Mouse (Mus musculus) frontal cortex, adult (tissue): ENCODE measurements around the gene Brdt.
"Not testable (repeated sequence)": the region's sequence is repeated elsewhere in the genome, so short reads cannot be mapped to it uniquely, and the experiment has no call there.

Experiments
- ATAC-seq: cut with Nextera tagmentation; 2 replicates; pipeline ENCODE4 v1.9.2; 2017; ENCODE audit warnings: mild to moderate bottlenecking, moderate library complexity, mixed read lengths; ENCODE audit not compliant: low TSS enrichment

Brdt gene

DNA sequence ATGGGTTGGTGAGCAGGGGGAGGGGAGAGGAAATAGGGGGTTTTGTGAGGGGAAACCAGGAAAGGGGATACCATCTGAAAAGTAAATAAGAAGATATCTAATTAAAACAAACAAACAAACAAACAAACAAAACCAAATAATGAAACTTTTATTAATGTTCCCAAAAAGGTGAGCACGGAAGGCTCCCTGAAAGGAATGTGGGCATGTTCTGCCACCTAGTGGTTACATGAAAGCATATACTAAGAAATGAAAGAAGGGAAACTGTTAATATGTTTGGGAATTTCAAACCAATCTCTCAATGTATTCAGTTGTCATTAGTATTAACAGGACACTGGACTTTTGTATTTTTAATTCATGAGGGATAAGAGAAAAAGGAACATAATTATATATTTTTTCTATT, 10.3 kb upstream of the Brdt start:
- no peak for ATAC-seq

DNA sequence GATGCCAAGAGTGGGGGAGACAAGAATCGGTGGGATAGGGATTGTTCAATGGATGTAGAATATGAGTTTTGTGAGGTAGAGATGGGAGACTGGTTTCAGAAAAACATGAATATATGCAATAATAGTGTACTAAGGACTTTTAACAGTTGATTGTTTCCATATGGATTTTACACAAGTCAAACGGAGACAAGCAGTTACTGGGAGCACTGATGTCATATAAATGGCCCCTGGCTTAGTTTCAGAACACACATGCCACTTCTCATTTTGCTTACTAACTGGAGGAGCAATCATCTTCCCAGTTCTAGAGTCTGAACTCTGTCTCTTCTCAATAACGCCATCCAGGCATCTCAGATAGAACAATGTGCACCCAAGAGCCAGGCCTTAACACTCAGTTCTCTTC, 9.4 kb downstream of the Brdt start:
- ATAC-seq, result no peak

DNA sequence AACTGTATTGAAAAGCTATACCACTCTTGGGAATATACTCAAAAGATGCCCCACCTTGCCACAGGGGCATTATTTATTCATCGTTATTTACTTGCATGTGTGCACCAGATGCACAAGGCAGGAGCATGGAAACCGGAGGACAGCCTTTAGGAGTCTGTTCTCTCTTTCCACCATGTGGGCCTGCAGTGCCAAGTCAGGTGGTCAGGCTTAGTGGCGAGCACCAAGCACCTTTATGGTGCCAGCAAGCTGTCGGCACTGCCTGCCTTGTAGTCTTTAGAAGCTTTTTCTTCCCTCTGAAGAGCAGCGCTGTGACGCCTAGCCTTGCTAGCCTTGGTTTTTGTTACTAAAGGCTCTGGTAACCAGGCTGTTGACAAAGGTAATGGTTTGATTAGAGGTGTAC, 11.9 kb downstream of the Brdt start:
- no peak for ATAC-seq

DNA sequence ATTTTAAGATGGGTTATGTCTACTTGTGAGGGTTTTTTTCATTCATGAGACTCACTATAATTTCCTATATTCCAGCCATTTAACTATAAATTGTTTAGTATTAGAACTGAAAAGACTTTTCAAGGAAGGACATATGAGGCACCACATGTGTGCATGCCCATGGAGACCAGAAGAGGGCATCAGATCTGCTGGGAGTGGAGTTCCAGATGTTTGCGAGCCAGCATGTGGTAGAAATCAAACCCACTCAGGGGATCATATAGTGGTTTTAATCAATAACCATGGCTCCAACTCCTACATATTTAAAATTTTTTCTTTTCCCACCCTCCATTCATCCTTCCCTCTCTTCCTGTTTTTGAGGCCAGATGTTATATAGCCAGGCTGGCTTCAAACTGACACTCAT, 15.3 kb downstream of the Brdt start:
- ATAC-seq, result no peak

DNA sequence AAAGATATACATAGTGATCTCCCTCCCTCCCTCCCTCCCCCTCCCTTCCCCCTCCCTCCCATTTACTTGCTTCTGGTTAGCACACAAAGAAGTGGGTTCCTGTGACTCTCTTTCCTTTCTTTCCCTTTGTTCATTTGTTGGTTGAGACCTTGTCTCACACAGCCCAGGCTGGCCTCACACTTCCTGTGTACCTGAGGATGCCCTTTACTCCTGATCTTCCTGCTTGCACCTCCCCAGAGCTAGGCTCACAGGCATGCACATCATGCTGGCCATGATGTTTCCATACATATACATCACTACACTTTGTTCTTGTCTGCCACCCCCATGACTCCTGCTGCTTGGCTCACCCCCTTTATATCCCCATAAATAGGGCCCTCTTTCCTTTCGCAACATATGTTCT, 21.6 kb downstream of the Brdt start:
- ATAC-seq, result peak; percentile 55; the same call in 1 of the 2 replicates

DNA sequence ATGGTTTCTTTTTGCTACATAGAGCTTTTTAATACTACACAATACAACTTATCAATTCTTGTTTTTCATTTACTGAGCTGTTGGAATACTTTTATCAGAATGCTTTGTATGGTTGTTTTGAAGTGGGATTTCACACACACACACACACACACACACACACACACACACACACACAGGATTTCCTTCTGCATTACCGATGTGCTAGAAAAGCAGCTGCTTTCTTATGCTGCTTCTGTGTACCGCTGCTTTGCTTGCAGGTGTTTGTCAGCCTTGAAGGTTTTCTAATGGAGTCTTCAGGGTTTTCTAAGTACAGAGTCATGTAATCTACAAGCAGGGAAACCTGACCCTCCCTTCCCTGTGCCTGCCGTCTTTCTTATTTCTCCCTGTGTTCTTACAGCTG, 23.0 kb downstream of the Brdt start:
- no peak for ATAC-seq

DNA sequence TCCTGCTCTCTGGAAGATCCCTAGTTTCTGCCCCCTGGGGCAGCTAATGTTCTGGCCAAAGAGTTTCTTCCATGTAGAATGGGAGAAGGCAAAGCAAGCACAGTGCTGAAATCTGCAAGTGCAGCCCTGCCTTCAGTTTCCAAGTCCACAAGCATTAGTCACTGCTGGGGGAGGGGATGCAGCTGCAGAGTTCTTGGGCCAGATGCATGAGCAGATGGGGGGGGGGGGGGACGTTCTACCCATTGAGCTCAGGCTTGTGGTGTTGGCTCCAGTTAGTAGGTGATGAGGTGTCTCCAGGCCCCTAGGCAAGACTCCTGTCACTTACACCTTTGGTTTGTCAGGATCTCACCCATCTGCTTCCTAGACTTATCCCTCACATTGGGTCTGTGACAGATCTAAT, 24.8 kb downstream of the Brdt start:
- ATAC-seq, result peak; percentile 27

DNA sequence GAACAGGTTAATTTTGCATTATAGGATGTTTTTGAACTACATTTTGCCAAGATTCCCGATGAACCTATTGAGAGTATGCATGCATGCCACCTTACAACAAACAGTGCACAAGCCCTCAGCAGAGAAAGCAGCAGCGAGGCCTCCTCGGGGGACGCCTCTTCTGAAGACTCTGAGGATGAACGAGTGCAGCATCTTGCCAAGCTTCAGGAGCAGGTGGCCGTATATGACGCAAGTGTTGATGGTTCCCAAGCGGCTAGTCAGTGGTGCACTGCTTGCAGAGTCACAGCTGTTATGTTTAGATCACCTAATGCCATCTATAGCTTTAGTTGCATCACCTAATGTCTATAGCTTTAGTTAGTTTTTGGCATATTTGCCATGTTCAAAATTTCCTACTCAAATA, 26.8 kb downstream of the Brdt start:
- no peak for ATAC-seq

DNA sequence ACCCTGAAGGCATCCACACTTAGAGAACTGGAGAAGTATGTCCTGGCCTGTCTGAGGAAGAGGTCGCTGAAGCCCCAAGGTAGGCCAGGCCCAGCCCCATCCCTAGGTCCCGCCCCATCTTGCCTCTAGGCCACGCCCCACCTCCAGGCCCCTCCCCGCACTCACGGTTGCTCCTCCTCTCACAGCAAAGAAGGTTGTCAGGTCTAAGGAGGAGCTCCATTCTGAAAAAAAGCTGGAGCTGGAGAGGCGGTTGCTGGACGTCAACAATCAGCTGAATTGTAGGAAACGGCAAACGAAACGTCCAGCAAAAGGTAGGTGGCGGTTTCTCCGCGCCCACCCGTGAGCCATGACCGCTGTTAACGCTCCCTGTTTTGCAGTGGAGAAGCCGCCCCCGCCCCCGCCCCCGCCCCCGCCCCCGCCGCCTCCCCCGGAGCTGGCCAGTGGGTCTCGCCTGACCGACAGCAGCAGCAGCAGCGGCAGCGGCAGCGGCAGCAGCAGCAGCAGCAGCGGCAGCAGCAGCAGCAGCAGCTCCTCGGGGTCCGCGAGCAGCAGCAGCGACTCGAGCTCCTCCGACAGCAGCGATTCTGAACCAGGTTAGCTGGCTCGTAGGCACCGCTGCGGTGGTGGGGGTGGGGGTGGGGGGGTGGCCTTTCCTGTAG, 28.6 kb downstream of the Brdt start:
- ATAC-seq, result peak; percentile 99

DNA sequence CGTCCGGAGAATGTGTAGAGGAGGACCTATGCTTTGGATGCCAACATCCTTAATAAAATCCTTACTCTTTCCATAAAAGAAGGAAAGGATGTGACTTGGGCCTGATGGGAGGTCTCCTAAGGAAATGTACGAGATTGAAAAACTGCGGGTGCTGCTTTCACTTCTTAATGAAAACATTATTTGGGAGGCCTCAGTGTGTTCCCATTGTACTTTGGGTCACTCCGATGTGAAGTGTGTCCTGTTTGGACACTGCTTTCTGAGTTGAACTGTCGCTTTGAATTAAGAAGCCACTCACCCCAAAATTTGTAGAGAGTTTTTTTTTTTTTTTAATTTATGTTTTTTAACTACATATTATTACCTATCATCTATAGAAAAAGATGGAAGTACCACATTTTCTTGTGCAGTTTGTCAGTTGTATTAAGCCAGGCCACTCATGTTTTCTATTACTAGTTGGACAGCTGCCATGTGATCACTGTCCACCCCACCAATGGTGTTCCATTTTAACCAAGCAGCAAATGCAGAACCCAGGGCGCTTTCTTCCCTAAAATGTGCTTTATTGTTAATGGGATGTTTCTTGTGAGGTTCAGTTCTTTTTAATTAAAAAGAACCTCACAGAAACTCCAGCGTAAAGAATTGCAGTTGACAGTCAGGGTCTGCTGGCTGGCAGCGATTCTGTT, 29.2 kb downstream of the Brdt start:
- ATAC-seq, result no peak

DNA sequence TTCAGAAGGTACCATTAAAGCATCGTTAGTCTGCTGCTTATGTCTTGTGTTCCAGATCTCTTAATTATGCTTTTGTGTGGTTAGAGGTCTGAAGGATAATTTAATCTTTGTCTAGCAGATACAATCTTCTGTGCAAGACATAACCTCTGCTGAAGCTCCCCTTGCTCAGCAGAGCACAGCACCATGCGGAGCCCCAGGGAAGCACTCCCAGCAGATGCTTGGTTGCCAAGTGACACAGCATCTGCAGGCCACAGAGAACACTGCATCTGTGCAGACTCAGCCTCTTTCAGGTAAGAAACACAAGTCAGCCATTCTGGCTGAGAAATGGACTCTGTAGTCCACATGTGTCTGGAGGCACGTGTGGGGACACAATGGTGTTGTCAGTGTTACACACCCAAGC, 39.1 kb downstream of the Brdt start:
- ATAC-seq, result no peak

DNA sequence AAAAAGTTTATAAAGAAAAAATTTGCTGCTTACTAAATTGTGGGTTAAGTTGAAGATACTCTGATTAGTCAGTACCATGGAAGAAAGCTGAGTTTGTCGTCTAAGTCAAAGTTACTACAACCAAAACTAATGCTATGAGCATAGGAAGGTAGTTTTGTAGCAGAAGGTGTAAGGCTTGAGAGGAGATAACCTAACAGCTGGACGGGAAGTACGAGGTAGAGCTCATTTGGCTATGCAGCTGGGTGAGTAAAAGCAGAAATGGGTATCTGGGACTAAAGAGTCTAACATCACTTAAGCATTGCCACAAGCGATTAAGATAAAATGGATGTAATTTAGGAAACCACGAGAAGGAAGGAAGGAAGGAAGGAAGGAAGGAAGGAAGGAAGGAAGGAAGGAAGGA, 40.4 kb downstream of the Brdt start:
- ATAC-seq, result no peak

DNA sequence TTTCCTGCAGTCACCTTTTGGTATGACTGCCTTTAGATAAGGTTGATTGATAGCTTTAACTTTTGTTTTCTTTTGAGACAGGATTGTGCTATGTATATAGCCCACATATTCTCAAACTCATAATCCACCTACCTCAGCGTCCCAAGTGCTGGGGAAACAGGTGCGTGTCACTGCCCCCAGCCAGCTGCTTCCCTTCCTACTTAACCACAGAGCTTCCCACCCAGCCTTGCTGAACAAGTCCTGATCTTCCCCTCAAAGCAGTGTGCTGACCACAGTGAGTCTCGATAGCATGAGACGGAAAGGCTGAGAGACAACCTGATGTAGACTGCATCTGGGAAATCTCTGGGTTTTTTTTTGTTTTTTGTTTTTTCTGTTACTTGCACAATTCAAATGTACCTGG, 42.3 kb downstream of the Brdt start:
- ATAC-seq, result no peak

DNA sequence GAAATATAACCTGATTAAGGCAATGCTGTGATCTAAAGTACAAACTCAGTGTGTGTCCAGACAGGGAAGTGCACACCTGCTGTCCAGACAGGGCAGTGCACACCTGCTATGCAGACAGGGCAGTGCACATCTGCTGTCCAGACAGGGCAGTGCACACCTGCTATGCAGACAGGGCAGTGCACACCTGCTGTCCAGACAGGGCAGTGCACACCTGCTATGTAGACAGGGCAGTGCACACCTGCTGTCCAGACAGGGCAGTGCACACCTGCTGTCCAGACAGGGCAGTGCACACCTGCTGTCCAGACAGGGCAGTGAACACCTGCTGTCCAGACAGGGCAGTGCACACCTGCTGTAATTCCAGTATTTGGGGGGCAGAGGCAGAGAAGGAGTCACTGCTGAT, 55.5 kb downstream of the Brdt start:
- not testable (repeated sequence) for ATAC-seq

DNA sequence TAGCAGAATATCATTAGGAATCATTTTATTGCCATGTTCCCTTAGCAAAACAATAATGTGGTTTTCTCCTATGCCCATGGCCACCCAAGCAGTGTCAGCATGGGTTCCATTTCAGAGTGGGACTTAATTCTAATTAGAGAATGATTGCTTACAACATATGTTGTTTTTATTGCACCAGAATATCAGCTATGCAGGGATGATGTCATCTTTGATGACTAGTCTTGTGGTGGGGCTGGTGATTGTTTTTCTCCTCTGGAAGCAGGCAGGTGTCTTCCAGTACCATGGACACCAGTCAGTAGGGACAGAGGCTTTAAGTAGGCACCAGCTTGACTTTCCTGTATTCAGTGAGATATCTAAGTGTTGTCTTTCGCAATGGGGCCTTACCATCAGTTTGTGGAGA, 56.8 kb downstream of the Brdt start:
- ATAC-seq, result no peak

DNA sequence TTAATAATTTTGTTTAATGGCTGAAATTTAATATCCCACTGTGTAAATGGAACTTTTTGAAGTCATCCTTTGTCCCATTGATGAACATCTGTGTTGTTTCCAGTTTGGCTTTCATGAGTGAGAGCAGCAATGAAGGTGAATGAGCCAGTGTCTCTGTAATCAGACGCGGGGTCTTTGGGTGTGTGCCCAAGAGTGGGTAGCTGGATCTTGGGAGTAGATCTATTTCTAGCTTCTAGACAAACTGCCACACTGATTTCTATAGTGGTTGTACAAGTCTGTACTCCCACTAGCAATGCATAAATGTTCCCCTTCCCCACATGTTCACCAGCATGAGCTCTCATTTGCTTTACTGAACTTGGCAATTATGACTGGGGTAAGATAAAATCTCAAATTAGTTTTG, 58.4 kb downstream of the Brdt start:
- ATAC-seq, result no peak

DNA sequence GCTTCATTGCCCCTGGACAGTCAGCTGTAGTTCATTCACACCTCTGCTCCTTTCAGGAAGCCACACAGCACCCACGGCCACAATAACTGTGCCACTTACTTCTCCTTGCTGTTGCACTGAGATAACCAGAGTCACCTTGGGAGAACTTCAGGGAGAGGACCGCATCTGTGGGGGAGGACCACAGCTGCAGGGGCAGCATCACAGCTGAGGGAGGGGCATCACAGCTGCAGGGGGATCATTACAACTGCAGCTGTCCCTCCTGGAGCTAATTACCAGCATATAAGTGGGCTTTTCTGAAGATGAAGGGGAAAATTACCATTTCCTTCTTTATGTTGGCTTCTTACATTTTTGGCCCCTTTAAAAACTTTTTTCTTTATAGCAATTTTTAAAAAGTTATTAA, 63.5 kb downstream of the Brdt start:
- no peak for ATAC-seq

DNA sequence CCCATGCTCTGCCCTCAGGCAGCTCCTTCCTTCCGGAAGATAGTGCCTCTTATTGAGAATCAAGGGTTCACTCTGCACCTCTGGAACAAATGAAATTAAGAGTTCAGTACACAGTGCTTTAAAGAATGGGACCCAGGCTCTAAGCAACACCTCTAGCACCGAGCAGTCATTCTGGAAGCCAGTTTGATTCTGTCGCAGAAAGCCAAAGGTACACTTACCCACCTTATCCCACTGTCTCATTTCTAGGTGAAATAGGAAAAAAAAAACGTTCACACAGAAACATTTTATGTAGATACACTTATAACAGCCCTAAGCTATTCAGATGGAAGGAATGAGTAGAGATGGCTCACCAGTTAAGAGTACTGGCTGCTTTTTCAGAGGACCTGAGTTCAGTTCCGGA, 71.5 kb downstream of the Brdt start, which contains the start of gene Ephx4:
Ephx4 (plus strand) TSS at position 301 of the 400 bp plus-strand sequence.
- no peak for ATAC-seq

DNA sequence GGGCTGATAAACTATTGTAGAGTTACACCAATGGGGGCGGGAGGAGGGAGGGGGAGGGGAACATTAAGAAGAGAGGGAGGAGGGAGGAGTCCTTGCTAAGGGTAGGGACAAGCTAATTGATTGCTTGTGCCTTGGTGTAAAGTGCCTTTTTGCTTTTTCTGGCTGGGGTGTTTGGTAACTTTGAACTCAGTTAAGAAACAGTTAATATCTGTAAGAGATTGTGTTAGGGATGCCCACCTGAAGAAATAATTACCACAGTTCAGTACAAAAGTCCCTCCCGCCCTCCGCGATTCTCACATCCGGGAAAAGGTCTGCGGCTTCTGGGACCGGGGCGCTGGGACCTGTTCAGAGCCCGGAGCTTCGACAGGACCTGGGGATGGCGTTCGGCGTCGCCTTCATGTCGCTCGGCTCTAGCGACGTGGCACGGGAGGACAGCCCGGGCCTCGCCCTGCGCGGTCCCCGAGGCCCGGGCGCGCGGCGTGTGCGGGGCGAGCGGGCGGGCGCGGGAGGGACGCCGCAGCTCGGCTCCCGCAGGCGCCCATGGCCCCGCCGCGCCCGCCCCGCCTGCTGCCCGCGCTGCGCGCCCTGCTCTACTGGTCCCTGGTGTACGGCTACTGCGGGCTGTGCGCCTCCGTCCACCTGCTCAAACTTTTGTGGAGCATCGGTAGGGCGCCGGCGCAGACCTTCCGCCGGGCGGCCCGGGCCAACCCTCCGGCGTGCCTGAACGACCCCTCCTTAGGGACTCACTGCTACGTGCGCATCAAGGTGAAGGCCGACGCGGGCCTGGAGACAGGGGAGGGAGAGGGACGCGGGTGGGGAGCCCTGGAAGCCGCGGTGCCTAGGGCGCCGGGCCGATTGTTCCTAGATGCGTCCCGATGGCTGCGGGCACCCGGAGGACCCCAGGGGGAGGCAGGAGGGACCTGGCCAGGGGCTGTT, 72.3 kb downstream of the Brdt start:
- peak; percentile 21 for ATAC-seq

DNA sequence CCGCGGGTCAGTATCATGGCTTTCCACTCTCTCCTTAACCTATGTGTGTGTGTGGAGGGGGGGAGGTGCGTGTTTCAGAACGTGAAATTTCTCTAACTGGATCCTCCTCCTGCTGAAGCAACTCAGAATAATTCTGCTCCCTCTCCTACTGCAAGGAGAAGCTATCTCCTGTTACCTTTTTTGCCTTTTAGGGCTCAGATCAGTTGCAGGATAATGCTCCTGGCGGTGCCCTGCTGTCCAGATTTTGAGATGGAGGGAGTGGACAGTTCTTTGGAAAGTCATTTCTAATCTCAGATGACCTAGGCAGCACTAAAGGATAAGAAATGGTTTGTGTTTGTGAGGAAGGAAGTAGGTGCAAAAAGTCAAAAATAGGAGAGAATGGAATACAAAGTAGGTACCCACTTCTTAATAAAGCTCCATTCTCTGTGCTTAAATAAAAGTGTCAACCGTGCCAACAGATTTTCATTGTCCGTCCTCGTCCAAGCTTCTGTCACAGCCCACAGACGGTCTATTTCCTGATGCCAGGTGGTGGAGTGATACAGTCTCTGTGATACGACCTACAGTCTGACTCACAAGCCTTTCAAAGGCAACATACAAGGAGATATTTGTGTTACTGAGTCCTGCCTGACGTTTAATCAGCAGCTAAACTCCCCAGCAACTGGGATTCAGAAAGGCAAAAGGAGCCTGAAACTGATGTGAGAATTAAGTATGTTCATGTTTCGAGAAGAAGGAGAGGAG, 73.2 kb downstream of the Brdt start:
- ATAC-seq, result peak; percentile 51

DNA sequence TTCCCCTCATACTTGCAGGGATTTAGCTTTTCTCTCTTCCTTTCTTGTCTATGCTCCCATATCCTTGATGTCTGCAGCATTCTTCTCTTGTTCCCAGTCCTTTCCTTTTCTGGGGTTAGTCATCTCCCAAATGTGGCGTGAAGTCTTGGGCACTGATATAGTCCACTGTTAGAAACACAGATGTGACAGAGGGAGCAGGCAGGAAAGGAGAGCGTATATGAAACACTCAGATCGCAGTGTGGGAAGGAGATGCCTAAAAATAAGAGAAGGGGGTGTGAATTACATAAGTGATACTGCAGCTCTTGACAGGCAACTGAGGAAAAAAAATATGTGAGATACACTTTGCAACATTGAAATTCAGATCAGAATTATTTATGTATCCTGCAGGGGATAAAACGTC, 74.4 kb downstream of the Brdt start:
- peak; percentile 76 for ATAC-seq

DNA sequence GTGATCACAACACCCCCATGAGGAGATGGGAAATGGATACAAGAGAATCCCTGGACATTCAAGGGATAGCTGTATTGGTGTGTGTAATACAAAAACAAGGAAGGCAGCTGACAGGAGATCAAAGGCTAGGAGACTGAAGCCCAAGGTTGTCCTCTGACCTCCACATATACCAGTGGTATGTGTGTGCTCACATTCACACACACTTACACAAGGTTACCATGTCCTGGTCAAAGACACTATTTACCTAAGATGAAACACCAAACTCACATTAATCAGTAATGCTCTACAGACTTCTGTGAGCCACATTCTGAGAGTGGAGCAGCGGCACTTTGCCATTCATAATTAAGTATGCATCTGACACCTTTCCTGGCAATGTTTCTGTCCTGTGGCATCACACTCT, 79.3 kb downstream of the Brdt start:
- ATAC-seq, result no peak
